Mouse (Mus musculus) heart, postnatal 0 days (tissue): Measurements from ENCODE around the gene Stk11.

Source experiments
- CTCF ChIP-seq: IDR thresholded peaks from 2 replicates; pipeline ENCODE4 v1.5.1; 2016; ENCODE audit warnings: antibody characterized with exemption, control low read depth, low read depth
- EP300 ChIP-seq: IDR thresholded peaks from 2 replicates; pipeline ENCODE4 v1.6.1; 2016; ENCODE audit warnings: antibody characterized with exemption, low read depth

GRCm38 (mm10) chr10:80103032-80103431, 12.6 kb upstream of the Stk11 start:
- no peak for TF ChIP-seq CTCF
- no peak for TF ChIP-seq EP300
